Mouse (Mus musculus): Measurements from ENCODE around the gene Acap3. TPM values are rescaled to one million over a fixed set of nuclear protein-coding genes. Genes with fewer than 3 reads are reported as not detected.

The Acap3 gene
- total RNA-seq (2014; rRNA removed) = 69.5 and 93.5 TPM in 2 replicates
- polyA plus RNA-seq (2015; fragmentation: Nextera tagmentation; extraction: Ambion mirVana) = 52.2 and 56.4 TPM in 2 replicates

DNA sequence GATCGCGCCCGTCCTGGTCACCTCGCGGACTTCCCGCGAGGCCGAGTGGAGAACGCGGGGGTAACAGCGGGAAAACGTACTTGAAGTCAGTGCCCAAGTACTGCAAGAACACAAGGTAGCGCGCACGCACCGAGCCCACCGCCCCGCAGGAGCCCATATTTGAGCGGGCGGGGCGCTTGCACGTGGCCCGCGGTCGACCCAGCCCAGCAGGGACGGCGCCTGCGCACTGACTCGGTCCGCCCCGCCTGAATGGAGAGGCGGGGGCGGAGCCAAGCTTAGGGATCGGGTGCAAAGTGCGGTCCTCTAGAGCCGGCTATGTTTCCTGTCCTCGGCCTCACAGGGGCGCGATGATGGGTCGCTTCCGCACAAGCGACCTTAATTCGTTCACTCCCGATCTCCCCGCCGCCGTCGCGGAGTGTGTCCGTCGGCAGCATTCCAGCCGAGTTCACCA, at the start of gene Acap3, which contains the start of gene Pusl1:
Gene Acap3 (plus strand): TSS at position 272 of the 451 bp plus-strand sequence.
Gene Pusl1 (minus strand): TSS at position 231 of the 451 bp plus-strand sequence.
- Histone ChIP-seq H3K27me3 (ENCODE audit: insufficient read depth, low read length) (no peaks in the 10 kb centered on the region), H3K9ac (replicated peaks; ENCODE audit: low read length) (peak within 1 kb of the TSS; percentile 89), H3K36me3 (ENCODE audit: insufficient read depth, low read length) (peaks cover 29% of the 10 kb centered on the region), H3K4me1 (ENCODE audit: insufficient read depth, low read length) (peaks cover 32% of the 10 kb centered on the region), H3K4me2 (ENCODE audit: low read depth, low read length) (peak within 1 kb of the TSS; percentile 73), H3K9me3 (ENCODE audit: low read length) (no peaks in the 10 kb centered on the region), H3K27ac (peak within 1 kb of the TSS; percentile 99), H3K4me3 (ENCODE audit: low read length) (peak within 1 kb of the TSS; percentile 79)
- no peak for TF ChIP-seq CTCF (IDR thresholded peaks at IDR 0.05; ENCODE audit: low read depth)
- ATAC-seq = peak; percentile 88
- DNase-seq (ENCODE audit: low spot score) = peak; percentile 98
- WGBS = under 1% methylated on average over 52 of the region's 52 CpGs

DNA sequence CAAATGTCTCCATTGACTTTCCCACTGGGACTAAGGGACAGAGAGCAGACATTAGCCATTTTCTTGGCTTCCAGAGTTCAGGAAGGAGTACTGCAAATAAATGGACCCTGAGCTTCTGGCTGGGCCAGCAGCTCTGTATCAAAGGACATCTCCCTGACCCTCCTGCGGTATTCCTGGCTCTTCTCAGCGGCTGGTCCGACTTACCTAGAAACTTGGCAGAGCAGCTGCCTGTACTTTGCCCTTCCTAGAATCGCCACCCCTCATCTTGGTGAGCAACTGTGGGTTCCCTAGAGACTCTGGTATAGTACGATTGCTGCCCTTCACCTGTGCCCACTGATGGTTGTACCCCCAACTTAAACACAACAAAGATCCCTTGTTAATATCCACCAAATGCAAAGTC, 48.4 kb upstream of the Acap3 start:
- H3K4me1 ChIP-seq (ENCODE audit: insufficient read depth, low read length) = peaks cover 10% of the 10 kb centered on the region
- H3K9ac ChIP-seq (replicated peaks; ENCODE audit: low read length) = no peak overlapping the region
- H3K4me2 ChIP-seq (ENCODE audit: low read depth, low read length) = no peak overlapping the region
- TF ChIP-seq CTCF (IDR thresholded peaks at IDR 0.05; ENCODE audit: low read depth) = no peak
- ATAC-seq = no peak
- no peak overlapping the region for H3K4me3 ChIP-seq (ENCODE audit: low read length)
- no peak overlapping the region for H3K27ac ChIP-seq
- no peak for DNase-seq (ENCODE audit: low spot score)
- H3K9me3 ChIP-seq (ENCODE audit: low read length) = no peaks in the 10 kb centered on the region
- peaks cover 4% of the 10 kb centered on the region; the same call in 1 of the 2 replicates for H3K27me3 ChIP-seq (ENCODE audit: insufficient read depth, low read length)
- H3K36me3 ChIP-seq (ENCODE audit: insufficient read depth, low read length) = no peaks in the 10 kb centered on the region
- 86% methylated on average over 5 of the region's 5 CpGs for WGBS

DNA sequence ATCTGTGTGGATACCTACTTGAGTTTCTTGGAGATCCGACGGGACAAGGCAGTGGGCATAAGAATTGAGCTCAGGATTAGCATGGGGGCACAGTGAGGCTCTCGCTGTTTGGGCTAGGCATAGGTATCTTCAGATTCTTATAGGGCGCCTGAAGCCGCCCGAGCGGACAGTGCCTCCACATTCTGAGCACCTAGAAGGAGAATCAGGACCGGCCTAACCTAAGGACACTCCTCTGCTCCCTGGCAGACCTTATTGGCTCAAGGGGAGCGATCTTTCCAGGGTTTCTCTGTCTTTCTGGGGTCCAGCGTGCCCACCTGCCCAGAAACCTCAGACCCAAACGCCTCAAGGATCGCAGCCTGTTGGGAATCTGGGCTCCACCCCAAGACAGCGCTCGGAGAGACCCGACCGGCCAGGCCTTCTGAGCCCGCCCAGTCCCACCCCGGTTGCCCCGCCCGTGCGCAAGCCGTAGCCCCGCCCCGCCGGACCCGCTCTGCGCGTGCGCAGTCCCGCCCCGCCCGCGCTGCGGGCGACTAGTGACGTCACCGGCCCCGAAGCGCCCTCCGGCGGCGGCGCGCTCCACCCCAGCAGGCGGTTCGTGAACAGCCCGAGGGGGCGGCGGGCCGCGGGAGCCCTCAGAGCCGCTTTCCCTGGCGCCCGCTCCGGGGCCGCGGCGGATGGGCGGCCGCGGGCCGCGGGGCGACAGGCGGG, 44.6 kb upstream of the Acap3 start, which contains the start of gene Dvl1:
Gene Dvl1 (plus strand): TSS at position 532 of the 708 bp plus-strand sequence.
- Histone ChIP-seq H3K9me3 (ENCODE audit: low read length) (no peaks in the 10 kb centered on the region), H3K9ac (replicated peaks; ENCODE audit: low read length) (peak within 1 kb of the TSS; percentile 87), H3K4me3 (ENCODE audit: low read length) (peak within 1 kb of the TSS; percentile 90), H3K27me3 (ENCODE audit: insufficient read depth, low read length) (no peaks in the 10 kb centered on the region), H3K4me1 (ENCODE audit: insufficient read depth, low read length) (peaks cover 35% of the 10 kb centered on the region), H3K4me2 (ENCODE audit: low read depth, low read length) (peak within 1 kb of the TSS; percentile 68), H3K27ac (peak within 1 kb of the TSS; percentile 83), H3K36me3 (ENCODE audit: insufficient read depth, low read length) (no peaks in the 10 kb centered on the region)
- ATAC-seq (peak; percentile 90), DNase-seq (ENCODE audit: low spot score) (peak; percentile 94)
- TF ChIP-seq CTCF (IDR thresholded peaks at IDR 0.05; ENCODE audit: low read depth) = no peak
- WGBS = 3% methylated on average over 55 of the region's 65 CpGs

DNA sequence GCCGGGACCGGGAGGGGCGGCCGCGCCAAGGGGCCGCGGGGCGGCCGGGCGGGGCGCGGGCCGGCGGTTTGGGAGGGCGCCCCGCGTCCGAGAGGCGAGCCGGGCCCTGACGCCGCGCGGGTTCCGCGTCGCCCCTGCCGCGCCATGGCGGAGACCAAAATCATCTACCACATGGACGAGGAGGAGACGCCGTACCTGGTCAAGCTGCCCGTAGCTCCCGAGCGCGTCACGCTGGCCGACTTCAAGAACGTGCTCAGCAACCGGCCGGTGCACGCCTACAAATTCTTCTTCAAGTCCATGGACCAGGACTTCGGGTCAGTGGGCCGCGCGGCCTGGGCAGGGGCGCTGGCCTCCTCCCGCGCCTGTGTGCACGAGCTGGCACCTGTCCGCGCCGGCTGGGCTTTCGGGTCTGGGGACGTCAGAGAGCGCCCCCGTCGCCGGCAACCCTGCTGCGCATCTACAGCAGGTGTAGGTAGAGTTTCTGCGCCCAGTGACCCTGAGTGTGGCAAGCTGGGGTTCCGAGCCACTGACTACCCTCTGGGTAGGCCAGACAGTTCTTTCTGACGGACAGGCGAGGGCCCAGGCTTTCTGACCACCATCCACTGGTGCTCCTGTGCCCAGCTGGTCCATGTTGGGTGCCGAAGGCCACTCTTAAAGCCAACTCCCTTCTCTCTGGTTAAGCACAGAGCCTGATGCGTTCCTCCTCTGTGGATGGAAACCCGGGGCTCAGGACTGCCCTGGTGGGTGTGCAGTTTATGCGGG, 43.9 kb upstream of the Acap3 start:
- Histone ChIP-seq H3K4me2 (ENCODE audit: low read depth, low read length) (peak overlapping the region; percentile 68), H3K36me3 (ENCODE audit: insufficient read depth, low read length) (no peaks in the 10 kb centered on the region), H3K27ac (peak overlapping the region; percentile 83), H3K27me3 (ENCODE audit: insufficient read depth, low read length) (no peaks in the 10 kb centered on the region), H3K9me3 (ENCODE audit: low read length) (no peaks in the 10 kb centered on the region), H3K9ac (replicated peaks; ENCODE audit: low read length) (peak overlapping the region; percentile 87), H3K4me3 (ENCODE audit: low read length) (peak overlapping the region; percentile 90), H3K4me1 (ENCODE audit: insufficient read depth, low read length) (peaks cover 35% of the 10 kb centered on the region)
- WGBS = 1% methylated on average over 52 of the region's 69 CpGs
- DNase-seq (ENCODE audit: low spot score) (peak; percentile 59), ATAC-seq (peak; percentile 50)
- TF ChIP-seq CTCF (IDR thresholded peaks at IDR 0.05; ENCODE audit: low read depth) = 0 out of 2 replicates have a peak, but pooled peaks have one; percentile 16

DNA sequence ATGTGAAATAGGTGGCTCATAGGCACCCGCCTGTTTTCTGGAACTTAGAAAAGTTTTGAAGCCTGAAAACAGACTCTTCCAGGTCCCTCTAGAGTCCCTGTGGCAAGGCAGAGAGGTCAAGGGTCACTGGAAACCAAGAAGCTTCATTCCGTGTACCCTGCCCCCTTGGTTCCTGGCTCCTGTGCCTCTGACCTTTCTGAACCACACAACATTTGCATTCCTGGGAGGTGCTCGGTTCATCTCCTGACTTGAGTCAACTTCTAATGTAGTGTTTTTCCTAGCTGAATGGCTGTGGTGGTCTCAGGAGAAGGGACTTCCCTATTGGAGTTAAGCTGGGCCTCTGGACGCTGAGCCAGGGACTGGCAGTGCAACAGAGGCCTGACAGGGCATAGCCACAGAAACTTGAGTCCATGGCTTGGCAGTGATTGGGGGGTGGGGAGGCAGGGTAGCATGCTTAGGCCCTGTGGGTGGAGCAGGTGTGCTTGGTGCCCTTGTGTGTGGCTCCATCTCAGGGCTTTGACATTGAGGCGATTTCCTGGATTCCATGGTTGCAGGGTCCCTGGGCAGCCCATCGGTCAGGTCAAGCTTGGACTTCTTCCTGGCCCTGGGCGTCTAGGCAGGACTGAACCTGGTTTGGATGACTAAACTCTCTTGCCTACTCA, 43.1 kb upstream of the Acap3 start:
- Histone ChIP-seq H3K4me1 (ENCODE audit: insufficient read depth, low read length) (peaks cover 35% of the 10 kb centered on the region), H3K9ac (replicated peaks; ENCODE audit: low read length) (peak overlapping the region; percentile 87), H3K9me3 (ENCODE audit: low read length) (no peaks in the 10 kb centered on the region), H3K36me3 (ENCODE audit: insufficient read depth, low read length) (no peaks in the 10 kb centered on the region), H3K4me3 (ENCODE audit: low read length) (peak overlapping the region; percentile 90), H3K27ac (no peak overlapping the region), H3K27me3 (ENCODE audit: insufficient read depth, low read length) (no peaks in the 10 kb centered on the region), H3K4me2 (ENCODE audit: low read depth, low read length) (peak overlapping the region; percentile 68)
- 54% methylated on average over 7 of the region's 7 CpGs for WGBS
- TF ChIP-seq CTCF (IDR thresholded peaks at IDR 0.05; ENCODE audit: low read depth) = no peak
- DNase-seq (ENCODE audit: low spot score) = no peak
- no peak for ATAC-seq

DNA sequence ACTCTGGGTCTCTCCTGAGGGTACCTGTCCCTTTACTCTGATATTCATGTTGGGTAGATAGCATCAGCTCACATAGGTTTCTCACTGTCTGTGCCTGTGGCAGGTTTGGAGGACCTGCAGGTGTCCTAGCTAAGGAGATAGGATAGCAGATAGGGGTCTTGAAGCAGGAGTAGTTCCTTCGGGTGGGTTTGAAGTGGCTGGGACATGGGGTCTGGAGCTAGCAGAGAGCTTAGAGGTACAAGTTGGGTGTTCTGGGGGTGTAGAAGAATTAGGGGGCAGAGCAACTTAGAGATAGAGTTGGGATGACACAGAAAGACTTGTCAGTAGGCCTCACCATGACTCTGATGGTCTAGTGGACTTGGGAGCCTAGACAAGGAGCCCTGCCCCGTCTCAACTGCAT, 42.2 kb upstream of the Acap3 start:
- ATAC-seq (no peak), DNase-seq (ENCODE audit: low spot score) (no peak)
- no peak for TF ChIP-seq CTCF (IDR thresholded peaks at IDR 0.05; ENCODE audit: low read depth)
- Histone ChIP-seq H3K4me2 (ENCODE audit: low read depth, low read length) (peak overlapping the region; percentile 68), H3K4me3 (ENCODE audit: low read length) (no peak overlapping the region), H3K9me3 (ENCODE audit: low read length) (no peaks in the 10 kb centered on the region), H3K27ac (no peak overlapping the region), H3K4me1 (ENCODE audit: insufficient read depth, low read length) (peaks cover 35% of the 10 kb centered on the region), H3K36me3 (ENCODE audit: insufficient read depth, low read length) (0 out of 2 replicates have a peak, but pooled peaks cover 4% of the 10 kb centered on the region), H3K9ac (replicated peaks; ENCODE audit: low read length) (no peak overlapping the region), H3K27me3 (ENCODE audit: insufficient read depth, low read length) (no peaks in the 10 kb centered on the region)
- 89% methylated on average over 2 of the region's 2 CpGs for WGBS
